Mouse (Mus musculus) liver, adult 2 months (tissue): Measurements from ENCODE around the gene Ddx59.

Source experiments
- CTCF ChIP-seq: fragments of 200-500 bp; IDR thresholded peaks from 2 replicates; pipeline ENCODE4 v1.5.1; 2011; ENCODE audit warnings: low read depth, low read length, control low read depth
- POLR2A ChIP-seq: fragments of 200-500 bp; IDR thresholded peaks from 2 replicates; pipeline ENCODE4 v1.6.1; 2011; ENCODE audit warnings: low read length, control low read depth; ENCODE audit not compliant: insufficient read depth; ENCODE audit errors: extremely low read depth

DNA sequence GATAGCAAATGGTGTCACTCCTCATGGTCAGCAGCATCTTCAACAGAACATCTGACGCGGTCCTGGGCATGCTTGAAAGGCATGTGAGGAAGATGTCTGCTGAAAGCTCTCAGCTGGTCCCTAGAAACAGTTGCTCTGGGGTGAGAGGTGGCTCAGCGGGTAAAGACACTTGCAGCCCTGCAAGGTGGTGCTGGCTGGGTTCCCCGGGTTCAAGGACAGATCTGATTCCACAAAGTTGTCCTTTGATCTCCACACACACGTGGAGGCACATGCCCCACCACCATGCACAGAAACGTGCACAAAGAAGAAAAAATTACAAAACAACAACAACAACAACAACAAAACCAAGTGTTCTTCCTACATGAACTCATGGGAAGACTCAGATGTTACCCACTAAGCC lies 41.7 kb downstream of the Ddx59 start:
- TF ChIP-seq POLR2A, result no peak
- no peak for TF ChIP-seq CTCF
